Mouse (Mus musculus) liver, embryonic 11.5 days (tissue): ENCODE measurements around the gene Foxd1. TPM values are rescaled to one million over a fixed set of nuclear protein-coding genes. Genes with fewer than 3 reads are reported as not detected.

Experiments
- ATAC-seq: fragments of 200-750 bp; cut with Nextera tagmentation; replicated peaks from 2 replicates; pipeline ENCODE4 v1.8.0; 2017; ENCODE audit warnings: moderate number of reproducible peaks, mild to moderate bottlenecking, moderate TSS enrichment, moderate library complexity; ENCODE audit not compliant: low FRiP score
- DNase-seq: peaks from one replicate; pipeline ENCODE4 v3.0.0-alpha.2; 2017; ENCODE audit warnings: low spot score
- H3K27ac ChIP-seq: fragments of 300-500 bp; sonication (generic); 2 replicates; pipeline ENCODE4 v1.5.1; 2014; ENCODE audit warnings: mild to moderate bottlenecking, low read depth, low read length, control low read depth
- H3K27me3 ChIP-seq: fragments of 300-500 bp; sonication (generic); replicated peaks from 2 replicates; pipeline ENCODE4 v1.6.1; 2014; ENCODE audit warnings: low read length, mixed read lengths; ENCODE audit not compliant: control insufficient read depth, insufficient read depth
- H3K36me3 ChIP-seq: fragments of 300-500 bp; sonication (generic); 2 replicates; pipeline ENCODE4 v1.6.1; 2014; ENCODE audit warnings: mild to moderate bottlenecking, low read length, moderate library complexity, mixed read lengths; ENCODE audit not compliant: control insufficient read depth, insufficient read depth
- H3K4me1 ChIP-seq: fragments of 300-500 bp; sonication (generic); replicated peaks from 2 replicates; pipeline ENCODE4 v1.6.1; 2014; ENCODE audit warnings: low read length, mixed read lengths; ENCODE audit not compliant: control insufficient read depth, insufficient read depth
- H3K4me2 ChIP-seq: fragments of 300-500 bp; sonication (generic); 2 replicates; pipeline ENCODE4 v1.6.1; 2014; ENCODE audit warnings: mild to moderate bottlenecking, control low read depth, moderate library complexity
- H3K4me3 ChIP-seq: fragments of 300-500 bp; sonication (generic); 2 replicates; pipeline ENCODE4 v1.5.1; 2014; ENCODE audit warnings: low read depth, low read length, control low read depth
- H3K9ac ChIP-seq: fragments of 300-500 bp; sonication (generic); 2 replicates; pipeline ENCODE4 v1.6.1; 2014; ENCODE audit warnings: low read depth, low read length, control low read depth
- H3K9me3 ChIP-seq: fragments of 300-500 bp; sonication (generic); 2 replicates; pipeline ENCODE4 v1.6.1; 2016; ENCODE audit warnings: low read length, inconsistent platforms, mixed read lengths; ENCODE audit not compliant: control insufficient read depth
- WGBS: fragments of 180-500 bp; shearing (Covaris S2); extraction: QIAGEN DNeasy Blood & Tissue Kit; methylation state at CpG from one replicate; pipeline ENCODE4 v1.1.7; 2014; 5-methylcytosine and 5-hydroxymethylcytosine counted together
- polyA plus RNA-seq: library from polyadenylated mRNA; unstranded; fragments of >200 nt; fragmentation: Nextera tagmentation; extraction: Ambion mirVana; gene quantifications from 2 replicates; pipeline ENCODE4 v1.2.1, GENCODE M21; 2014

Gene Foxd1
- polyA plus RNA-seq, 1 experiment from 2014 or later: not detected

- Histone ChIP-seq H3K4me2 (no peak overlapping the region), H3K36me3 (no peaks in the 10 kb centered on the region), H3K27me3 (peaks cover 82% of the 10 kb centered on the region), H3K4me1 (peaks cover 4% of the 10 kb centered on the region; the same call in 1 of the 2 replicates), H3K4me3 (no peak overlapping the region), H3K27ac (no peak overlapping the region), H3K9me3 (no peaks in the 10 kb centered on the region), H3K9ac (no peak overlapping the region)
- ATAC-seq: no peak
- DNase-seq: no peak
- 15% methylated on average over 3 of the region's 3 CpGs for WGBS
Observed at GRCm38 (mm10) chr13:98367601-98368000, 13.6 kb downstream of the Foxd1 start.

- H3K36me3 ChIP-seq: no peaks in the 10 kb centered on the region
- no peak overlapping the region for H3K27ac ChIP-seq
- peaks cover 71% of the 10 kb centered on the region for H3K27me3 ChIP-seq
- peaks cover 4% of the 10 kb centered on the region; the same call in 1 of the 2 replicates for H3K4me1 ChIP-seq
- no peak for ATAC-seq
- H3K4me3 ChIP-seq: no peak overlapping the region
- no peak overlapping the region for H3K4me2 ChIP-seq
- WGBS: 24% methylated on average over 6 of the region's 6 CpGs
- no peaks in the 10 kb centered on the region for H3K9me3 ChIP-seq
- no peak overlapping the region for H3K9ac ChIP-seq
- peak; percentile 18 for DNase-seq
Observed at GRCm38 (mm10) chr13:98369046-98369445, 15.0 kb downstream of the Foxd1 start.

- H3K4me1 ChIP-seq: no peaks in the 10 kb centered on the region
- no peak overlapping the region for H3K9ac ChIP-seq
- no peaks in the 10 kb centered on the region for H3K36me3 ChIP-seq
- no peaks in the 10 kb centered on the region for H3K9me3 ChIP-seq
- no peak for DNase-seq
- peaks cover 15% of the 10 kb centered on the region for H3K27me3 ChIP-seq
- no peak overlapping the region for H3K4me3 ChIP-seq
- ATAC-seq: no peak
- WGBS: 62% methylated on average over 8 of the region's 8 CpGs
- H3K4me2 ChIP-seq: no peak overlapping the region
- no peak overlapping the region for H3K27ac ChIP-seq
Observed at GRCm38 (mm10) chr13:98374560-98374959, 20.5 kb downstream of the Foxd1 start.

GRCm38 (mm10) chr13:98374979-98375378 lies 20.9 kb downstream of the Foxd1 start:
- Histone ChIP-seq H3K4me2 (no peak overlapping the region), H3K9me3 (no peaks in the 10 kb centered on the region), H3K9ac (no peak overlapping the region), H3K27ac (no peak overlapping the region), H3K36me3 (no peaks in the 10 kb centered on the region), H3K4me1 (no peaks in the 10 kb centered on the region), H3K4me3 (no peak overlapping the region), H3K27me3 (peaks cover 11% of the 10 kb centered on the region)
- ATAC-seq (no peak), DNase-seq (no peak)
- 53% methylated on average over 3 of the region's 3 CpGs for WGBS

- H3K36me3 ChIP-seq: no peaks in the 10 kb centered on the region
- no peak overlapping the region for H3K27ac ChIP-seq
- DNase-seq (no peak), ATAC-seq (no peak)
- WGBS: 78% methylated on average over 3 of the region's 3 CpGs
- H3K9ac ChIP-seq: no peak overlapping the region
- peaks cover 2% of the 10 kb centered on the region; the same call in 1 of the 2 replicates for H3K27me3 ChIP-seq
- peaks cover 4% of the 10 kb centered on the region; the same call in 1 of the 2 replicates for H3K9me3 ChIP-seq
- no peak overlapping the region for H3K4me3 ChIP-seq
- no peak overlapping the region for H3K4me2 ChIP-seq
- H3K4me1 ChIP-seq: no peaks in the 10 kb centered on the region
Observed at GRCm38 (mm10) chr13:98377746-98378145, 23.7 kb downstream of the Foxd1 start.

- no peak for DNase-seq
- no peak overlapping the region for H3K4me2 ChIP-seq
Observed at GRCm38 (mm10) chr13:98382751-98383150, 28.7 kb downstream of the Foxd1 start.

GRCm38 (mm10) chr13:98383911-98384498 lies 30.0 kb downstream of the Foxd1 start:
- Histone ChIP-seq H3K36me3 (no peaks in the 10 kb centered on the region), H3K9ac (no peak overlapping the region), H3K27ac (no peak overlapping the region), H3K4me1 (no peaks in the 10 kb centered on the region), H3K9me3 (peaks cover 4% of the 10 kb centered on the region; the same call in 1 of the 2 replicates), H3K27me3 (peaks cover 13% of the 10 kb centered on the region), H3K4me2 (no peak overlapping the region), H3K4me3 (no peak overlapping the region)
- no peak for ATAC-seq
- WGBS: 79% methylated on average over 16 of the region's 16 CpGs
- no peak for DNase-seq

More at GRCm38 (mm10) chr13:98382751-98383150, 28.7 kb downstream of the Foxd1 start:
- no peak for ATAC-seq
- Histone ChIP-seq H3K36me3 (no peaks in the 10 kb centered on the region), H3K4me1 (no peaks in the 10 kb centered on the region), H3K4me3 (no peak overlapping the region), H3K27ac (no peak overlapping the region), H3K9ac (no peak overlapping the region), H3K9me3 (peaks cover 4% of the 10 kb centered on the region; the same call in 1 of the 2 replicates), H3K27me3 (0 out of 2 replicates have a peak, but pooled peaks cover 2% of the 10 kb centered on the region)
- 84% methylated on average over 4 of the region's 4 CpGs for WGBS

GRCm38 (mm10) chr13:98385877-98386276 lies 31.8 kb downstream of the Foxd1 start:
- H3K4me2 ChIP-seq: no peak overlapping the region
- H3K27me3 ChIP-seq: peaks cover 31% of the 10 kb centered on the region
- no peak overlapping the region for H3K4me3 ChIP-seq
- H3K9ac ChIP-seq: no peak overlapping the region
- whole genome bisulfite sequencing: 74% methylated on average over 2 of the region's 2 CpGs
- H3K4me1 ChIP-seq: no peaks in the 10 kb centered on the region
- H3K36me3 ChIP-seq: no peaks in the 10 kb centered on the region
- H3K9me3 ChIP-seq: peaks cover 4% of the 10 kb centered on the region; the same call in 1 of the 2 replicates
- no peak overlapping the region for H3K27ac ChIP-seq
- DNase-seq (no peak), ATAC-seq (no peak)

- DNase-seq: no peak
- WGBS: 50% methylated on average over 1 of the region's 1 CpGs
- Histone ChIP-seq H3K4me1 (no peaks in the 10 kb centered on the region), H3K9ac (no peak overlapping the region), H3K9me3 (no peaks in the 10 kb centered on the region), H3K27ac (no peak overlapping the region), H3K36me3 (no peaks in the 10 kb centered on the region), H3K4me2 (no peak overlapping the region), H3K4me3 (no peak overlapping the region), H3K27me3 (peaks cover 59% of the 10 kb centered on the region)
- no peak for ATAC-seq
Observed at GRCm38 (mm10) chr13:98389092-98389491, 35.0 kb downstream of the Foxd1 start.
